Mouse (Mus musculus) kidney, postnatal 4 days (tissue): ENCODE measurements around the gene Sema5a.

Experiments
- DNase-seq, 2 experiments: peaks; one replicate each; pipeline ENCODE4 v3.0.0; 2021; ENCODE audit warnings: mixed read lengths in 2 of 2

Sema5a gene

DNA sequence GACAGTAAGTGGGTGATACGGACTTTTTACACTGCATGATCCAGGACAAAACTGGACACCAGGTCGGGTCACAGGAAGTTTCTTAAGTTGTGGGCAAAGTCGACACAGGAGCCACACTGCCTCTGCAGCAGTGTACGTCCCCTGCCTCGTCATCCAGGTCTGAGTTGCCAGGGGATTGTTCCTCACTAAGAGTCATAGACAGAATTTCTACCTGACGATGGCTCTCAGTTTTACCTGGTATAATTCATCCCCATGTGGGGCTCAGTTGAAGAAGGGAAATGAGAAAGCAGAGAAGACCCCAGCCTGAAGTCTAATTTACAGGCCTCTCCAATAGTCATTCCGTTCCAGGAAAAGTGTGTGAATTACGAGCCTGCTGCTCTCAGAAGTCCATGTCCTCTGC, 66.2 kb downstream of the Sema5a start:
- no peak for DNase-seq

DNA sequence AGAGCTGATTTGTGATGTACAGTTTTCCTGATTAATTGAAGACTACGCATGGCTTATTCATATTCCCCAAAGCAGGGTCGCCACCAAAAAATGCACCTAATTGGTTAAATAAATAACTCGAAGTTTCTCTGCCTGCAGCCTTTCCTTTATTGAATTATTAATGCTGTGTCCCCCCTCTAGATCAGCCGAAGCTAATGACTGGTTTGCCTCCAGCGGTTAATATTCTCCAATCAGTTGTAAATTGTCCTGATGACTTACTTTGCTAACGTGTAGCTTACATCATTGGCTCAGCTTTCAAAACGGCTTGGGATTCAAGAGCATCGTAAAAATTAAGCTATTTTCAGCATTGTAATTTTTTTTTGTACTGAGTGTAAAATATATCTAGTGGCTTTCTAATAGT, 66.7 kb downstream of the Sema5a start:
- no peak for DNase-seq

DNA sequence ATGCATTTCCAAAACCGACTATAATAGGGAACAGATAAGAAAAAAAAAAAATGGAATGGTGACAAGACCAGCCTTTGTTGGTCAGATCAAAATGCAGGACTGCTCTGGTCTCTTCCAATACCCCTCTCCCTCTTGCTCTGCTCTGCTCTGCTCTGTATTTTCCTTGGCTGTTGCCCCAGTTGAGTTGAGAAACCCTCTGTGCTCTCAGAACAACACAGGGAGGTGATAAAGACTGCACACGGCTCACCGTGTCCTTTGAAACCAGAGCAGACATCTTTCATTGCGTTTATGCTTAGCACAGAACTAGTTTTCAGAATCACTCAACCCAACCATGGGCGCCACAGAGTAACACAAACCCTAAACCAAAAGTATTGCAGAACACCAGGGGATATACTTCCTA, 72.5 kb downstream of the Sema5a start:
- DNase-seq: no peak

DNA sequence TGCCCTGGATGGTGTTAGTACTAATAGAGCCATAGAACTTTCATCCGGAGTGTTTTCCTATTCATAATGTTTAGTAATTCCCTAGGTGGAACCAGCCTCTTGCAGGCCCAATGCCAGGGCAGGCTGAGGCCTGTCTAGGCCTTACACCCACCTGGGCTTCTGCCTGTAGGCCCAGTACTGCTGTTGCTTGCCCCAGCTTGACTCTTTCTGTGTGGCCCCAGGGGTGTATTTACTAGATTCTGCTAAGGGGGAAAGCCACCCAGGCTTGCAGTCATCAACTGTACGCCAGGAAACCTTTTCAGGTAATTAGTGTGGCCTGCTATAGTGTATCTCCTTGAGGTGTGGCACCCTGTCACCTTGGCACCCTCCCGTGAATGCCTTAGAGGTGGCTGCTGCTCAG, 76.1 kb downstream of the Sema5a start:
- DNase-seq: no peak

DNA sequence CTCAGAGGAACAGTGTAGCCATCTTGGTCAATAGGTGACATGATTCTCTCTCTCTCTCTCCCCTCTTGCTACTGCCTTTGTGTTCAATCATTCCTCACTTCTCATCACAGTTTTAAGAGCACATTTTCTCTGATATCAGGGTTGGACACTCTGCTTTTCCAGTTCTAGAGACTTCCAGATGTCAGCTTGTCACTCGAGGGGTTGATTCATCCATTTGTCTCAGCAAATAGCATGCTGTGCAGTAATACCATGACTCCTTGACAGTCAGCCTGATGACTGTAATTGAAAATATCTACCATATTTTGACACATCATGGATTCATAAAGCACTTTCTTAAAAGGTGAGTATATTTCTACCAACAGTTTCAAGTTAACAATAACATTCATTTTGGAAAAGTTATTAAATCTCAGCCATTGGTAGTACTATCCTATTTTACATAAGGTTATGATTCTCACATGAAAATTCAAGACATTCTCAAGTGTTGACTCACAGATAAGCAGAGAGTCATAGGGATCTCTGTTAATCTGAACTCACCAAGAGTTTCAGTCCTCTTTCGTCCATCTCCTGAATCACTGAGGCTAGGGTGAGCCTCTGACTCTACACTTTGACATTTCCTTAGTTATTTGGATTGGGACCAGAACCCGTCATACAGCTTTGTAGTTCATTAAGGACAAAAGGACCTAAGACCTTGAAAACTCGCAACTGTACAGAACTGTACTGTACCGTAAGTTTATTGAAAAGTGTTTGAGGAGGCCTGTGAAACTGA, 78.0 kb downstream of the Sema5a start:
- no peak for DNase-seq

DNA sequence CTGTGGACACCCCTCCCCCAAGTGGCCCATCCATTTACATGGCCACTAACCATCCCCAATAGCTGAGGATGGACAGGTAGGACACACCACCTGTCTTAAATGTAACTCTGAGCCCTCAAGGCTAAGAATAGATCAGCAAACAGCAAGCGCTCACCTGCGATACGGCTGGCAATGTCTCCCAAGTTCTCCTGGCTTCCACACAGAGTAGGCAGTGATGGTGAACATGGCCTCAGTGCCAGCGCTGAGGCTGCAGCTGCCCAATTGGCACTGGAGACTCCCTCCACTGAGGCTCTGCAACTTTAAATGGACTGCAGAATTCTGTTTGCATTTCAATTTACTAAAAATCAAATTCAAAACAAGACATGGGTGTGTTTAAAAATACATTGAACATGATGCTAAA, 78.6 kb downstream of the Sema5a start:
- no peak for DNase-seq

DNA sequence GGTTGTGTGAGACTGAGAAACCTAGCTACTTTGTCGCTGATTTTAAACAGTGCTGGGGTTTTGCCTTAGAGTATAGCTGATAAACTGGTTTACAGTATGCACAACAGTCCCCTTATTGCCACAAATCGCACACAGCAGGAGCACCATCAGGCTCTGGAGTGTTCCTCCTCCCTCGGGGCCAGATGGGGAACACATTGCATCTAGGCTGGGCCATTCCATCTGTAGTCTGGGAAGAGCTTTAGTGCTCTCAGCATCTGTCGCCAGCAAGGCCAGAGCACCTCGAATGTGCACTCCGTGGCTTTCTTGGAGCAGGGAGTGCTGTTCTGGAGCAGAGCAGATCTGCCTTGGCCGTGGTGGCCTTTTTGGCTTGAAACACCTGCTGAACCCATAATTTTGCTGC, 79.5 kb downstream of the Sema5a start:
- no peak for DNase-seq

DNA sequence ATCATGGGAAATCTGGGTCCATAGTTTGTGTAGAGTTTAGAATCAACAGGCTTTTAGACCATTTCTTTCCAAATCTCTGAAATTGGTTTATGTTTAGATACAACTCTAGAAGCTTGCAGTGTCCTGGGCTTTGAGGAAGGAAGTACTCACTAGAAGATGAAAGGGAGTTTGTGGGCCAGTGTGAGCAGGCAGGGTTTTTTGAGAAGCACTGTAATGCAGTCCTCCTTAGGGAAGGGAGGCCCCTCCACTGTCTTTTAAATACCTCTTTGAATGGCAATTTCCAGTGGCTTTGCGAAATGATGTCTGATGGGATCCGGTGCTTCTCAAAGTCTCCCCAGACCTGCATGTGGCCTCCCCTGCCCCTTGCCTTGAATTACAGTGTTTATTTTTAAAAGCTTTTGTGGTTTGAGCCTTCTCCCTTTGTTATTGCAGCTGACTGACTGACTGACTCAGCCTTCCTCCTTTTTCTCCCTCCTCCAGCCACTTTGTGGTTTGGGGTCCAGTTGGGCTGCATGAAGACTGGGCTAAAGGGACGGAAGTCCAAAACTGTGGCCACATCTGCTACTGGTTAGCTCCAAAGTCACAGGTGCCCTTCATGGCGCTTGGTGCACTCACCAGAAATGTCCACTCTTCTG, 83.9 kb downstream of the Sema5a start:
- DNase-seq: no peak

DNA sequence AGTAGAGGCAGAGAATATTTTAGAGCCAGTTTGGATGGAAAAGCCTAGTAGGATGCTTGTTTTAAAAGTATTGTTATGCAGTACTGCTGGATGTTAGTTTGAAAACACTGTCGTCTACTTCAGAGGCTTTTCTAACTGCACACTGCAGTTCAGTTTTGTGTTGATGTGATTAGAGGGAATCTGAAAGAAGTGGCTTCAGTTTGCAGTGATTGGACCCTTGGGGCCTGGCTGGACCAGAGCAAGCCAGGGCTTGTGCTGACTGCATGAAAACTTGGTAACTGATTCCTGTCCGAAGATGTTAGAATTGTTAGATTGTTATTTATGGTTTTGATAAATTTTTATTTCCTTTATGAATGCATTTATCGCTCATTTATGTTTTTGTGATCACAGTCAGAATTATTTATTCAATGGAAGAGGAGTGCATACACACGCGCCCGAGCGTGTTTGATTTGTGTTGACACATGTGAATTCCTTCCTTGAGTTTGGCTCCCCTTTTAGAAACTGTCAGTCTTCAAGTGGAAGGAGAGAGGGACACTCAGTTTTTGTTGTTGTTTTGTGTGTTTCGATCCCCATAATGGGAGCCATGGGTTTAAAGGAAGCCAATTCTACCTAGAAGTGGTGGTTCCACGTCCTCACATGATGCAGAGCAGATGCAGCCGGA, 85.2 kb downstream of the Sema5a start:
- no peak for DNase-seq

DNA sequence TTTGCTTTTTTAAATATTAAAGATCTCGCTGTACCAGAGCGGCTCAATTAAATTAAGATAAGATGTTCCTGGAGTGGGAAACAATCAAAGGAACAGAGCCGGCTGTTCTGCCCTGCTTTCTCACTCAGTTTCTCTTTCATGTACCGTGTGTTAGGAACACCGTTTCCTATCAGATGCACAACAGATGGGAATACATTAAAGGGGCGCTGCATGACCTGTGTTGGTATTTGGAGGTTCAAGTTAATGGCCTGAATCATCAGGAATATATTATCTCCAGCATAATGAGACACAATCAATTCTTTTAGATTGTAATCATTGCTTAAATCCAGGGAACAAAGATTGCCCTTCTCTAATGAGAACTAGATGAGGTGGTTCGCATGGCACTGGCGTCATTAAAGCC, 85.8 kb downstream of the Sema5a start:
- DNase-seq: no peak

DNA sequence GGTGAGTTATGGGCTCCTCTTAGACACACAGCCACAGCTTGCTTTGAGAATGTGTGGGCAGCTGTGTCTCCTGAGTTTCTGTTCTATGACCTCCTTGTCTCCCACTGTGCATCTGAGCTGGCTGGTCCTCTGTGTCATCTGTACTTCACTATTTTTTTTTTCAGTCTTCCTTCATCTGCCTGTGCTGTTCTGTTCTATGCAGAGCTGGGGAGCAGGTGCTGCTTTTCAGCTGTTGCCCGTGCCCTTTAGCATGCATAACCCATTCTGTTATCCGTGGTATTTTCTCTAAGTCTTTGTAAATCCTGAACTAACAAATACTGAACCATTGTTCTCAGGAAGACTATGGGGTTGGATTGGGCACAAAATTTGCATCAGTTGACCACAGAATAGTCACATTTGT, 86.4 kb downstream of the Sema5a start:
- DNase-seq: no peak

DNA sequence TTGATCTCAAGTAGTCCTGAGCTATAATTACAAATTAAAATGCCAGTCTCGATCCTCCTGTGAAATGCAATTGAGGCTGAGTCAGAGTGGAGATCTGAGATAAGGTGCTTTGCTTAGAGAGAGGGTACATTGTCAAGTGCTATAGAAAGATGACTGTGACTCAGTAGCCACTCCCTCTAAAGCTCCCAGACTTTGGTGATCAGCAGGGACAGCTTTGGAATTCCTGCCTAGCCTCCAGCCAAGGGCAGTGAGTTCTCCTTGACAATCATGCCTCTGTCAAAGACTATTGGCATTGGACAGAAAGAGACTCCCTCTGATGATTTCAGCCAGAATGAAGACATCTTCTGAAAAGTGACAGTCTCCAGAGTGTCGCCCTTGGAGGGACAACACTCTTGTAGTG, 88.8 kb downstream of the Sema5a start:
- DNase-seq: no peak

DNA sequence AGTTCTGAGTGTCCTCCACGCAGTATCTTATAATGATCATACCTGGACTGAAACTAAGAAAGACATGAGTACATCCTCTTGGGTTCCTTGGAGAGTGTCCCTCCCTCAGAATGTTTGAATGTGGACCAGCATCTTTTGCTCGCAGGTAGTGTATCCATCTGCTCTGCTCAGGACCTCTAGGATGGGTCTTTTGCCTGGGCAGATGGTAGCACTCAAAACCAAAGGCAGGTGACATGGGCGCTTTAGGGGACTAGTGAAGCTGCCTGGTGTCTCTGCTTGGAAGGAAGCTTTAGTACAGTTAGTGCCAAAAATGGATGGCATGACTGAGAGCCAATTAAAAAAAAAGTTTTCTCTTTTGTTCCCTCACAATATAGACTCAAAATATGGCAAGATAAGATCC, 93.2 kb downstream of the Sema5a start:
- no peak for DNase-seq

DNA sequence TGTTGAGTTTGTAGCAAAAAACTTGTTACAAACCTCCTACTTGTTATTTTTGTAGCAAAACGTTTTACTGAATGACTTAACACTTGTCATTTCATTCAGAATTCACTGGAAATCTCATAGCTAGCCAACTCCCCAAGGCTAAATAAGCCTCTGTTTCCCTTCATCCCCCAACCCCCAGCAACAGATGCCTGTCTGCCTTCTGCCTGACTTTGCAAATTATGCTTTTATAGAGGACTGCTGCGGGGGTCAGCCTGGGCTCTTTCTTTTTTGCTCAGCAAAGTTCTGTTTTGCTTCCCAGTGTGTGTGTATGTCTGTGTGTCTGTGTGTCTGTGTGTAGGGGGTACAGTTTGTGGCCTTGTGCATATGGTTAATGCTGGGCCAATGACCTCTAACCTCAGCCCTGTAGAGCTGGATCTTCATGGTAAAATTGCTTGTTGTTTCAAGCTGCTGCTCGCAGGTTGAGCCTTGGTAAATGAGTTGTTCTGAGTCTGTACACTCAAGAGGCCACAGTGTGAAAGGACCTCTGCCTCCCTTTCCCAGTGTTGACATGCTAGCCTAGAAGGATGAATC, 94.2 kb downstream of the Sema5a start:
- no peak for DNase-seq

DNA sequence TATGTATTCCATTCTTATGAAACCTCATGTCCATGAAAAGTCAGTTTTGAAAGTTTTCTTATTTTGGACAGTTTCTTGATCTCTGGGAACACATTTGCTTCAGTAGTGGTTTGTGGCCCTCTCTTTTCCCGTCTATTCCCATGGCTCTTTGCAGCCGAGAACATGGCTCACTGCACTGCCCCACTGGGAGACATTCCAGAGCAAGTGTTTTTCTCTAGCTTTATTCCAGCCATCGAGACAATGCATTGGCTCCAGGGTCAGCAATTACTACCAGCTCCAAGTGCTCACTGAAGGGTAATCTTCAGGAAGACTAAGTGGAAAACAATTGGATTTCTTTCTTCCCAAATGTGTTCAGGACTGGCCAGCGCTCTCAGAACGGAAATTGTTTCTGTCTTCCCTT, 94.8 kb downstream of the Sema5a start:
- no peak for DNase-seq

DNA sequence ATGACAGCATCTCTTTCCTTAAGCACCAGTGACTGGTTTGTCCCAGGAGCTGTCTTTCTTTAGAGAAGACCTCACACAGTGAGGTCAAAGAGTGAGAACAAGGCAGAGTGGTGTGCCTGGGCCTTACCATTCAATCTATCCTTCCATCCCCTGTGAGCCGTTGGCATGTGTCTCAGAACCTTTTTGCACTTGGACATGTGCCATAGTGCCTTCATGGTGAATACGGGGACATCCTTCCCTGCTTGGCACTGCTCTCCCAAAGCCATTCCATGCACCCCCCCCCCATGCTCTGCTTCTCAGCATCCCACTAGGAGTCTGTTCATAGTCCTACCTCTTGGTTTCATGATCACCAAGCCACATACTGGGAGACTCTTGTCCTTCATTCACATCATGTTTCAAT, 96.8 kb downstream of the Sema5a start:
- DNase-seq: no peak

DNA sequence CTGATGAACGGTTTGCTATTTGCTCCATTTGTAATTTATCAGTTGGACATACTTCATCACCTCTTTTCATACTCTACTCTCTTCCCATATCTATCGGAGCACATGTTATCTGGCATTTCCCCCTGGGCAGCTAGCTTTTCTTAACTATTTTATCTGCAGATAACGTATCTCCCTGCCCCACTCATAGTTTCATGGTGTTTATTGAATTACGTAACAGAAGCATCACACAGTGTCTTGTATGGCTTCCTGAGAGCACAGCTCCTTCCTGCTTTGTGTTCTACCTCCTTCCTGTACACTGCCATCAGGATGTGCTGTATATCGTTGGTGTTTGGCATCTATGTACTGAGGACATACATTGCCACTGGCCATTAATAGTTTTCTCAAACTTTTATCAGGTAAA, 98.9 kb downstream of the Sema5a start:
- no peak for DNase-seq

DNA sequence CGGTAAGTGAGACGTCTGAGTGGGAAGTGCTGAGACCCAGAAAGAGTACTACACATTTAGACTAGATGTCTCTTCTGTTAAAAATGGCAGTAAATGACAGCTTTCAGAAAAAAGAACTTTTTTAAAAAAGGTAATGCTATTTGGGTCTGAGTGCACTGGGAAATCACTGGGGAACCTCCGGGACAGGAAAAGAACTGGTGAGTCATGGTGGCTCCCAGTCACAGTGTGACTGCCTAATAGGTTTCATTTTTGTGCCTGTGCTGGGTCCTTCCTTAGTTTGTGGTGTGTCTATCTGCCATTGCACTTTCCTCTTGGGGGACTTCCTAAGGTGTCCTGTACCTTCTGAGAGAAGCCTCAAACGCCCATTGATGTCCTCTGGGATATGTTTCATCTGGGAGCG, 102.7 kb downstream of the Sema5a start:
- no peak for DNase-seq

DNA sequence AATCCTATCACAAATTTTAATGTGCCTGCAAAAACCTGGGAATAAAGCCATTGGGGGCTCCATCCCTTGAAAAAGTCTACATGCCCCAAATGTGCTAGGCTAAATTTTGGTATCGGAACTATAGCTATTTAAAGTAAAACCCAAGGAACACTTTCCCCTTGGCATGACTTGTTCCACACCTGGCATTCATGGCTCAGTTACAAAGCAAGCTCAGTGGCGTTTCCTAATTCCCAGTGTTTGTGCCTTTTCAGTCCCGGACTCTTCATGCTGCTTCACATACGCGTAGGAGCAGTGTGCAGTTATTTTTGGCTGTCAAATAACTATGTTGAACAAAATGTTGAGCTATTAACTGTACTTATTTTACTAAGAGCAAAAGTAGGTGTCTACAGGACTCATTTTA, 104.7 kb downstream of the Sema5a start:
- DNase-seq: no peak

DNA sequence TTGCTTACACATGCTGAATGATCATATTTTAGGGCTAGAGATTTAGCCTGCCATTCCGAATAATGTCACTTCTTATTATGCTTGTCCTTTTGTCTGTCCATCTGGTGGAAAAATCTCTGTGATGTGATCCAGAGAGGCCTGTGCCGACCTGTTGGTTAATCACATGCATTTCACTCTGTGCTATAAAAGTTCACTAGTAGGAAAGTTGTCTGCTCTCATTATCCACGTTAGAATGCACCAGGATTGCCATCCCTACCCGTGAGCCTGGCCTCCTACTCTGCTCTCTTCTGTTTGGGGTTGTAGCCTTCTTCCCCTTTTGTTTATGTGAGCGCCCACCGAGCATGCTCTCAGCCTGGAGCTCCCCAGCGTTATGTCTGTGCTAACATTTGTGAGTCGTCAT, 108.4 kb downstream of the Sema5a start:
- no peak for DNase-seq

DNA sequence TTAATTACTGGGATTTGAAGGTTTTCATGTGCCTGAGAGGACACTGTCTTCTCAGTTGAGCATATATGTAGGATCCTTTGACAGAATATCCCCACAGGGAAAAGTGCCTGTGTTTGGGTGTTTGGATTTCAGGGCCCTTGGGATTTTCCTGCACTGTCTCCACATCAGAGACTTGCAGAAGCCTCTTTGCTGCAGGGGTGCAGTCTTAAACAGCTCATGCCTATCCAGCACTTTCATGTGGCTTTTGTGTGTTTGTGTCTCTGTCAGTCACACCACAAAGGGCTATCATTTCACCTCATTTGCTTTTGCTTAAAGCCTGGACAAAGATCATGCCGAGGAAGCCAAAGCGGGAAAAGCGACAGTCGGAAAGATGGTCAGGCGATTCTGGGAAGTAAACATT, 108.9 kb downstream of the Sema5a start:
- DNase-seq: no peak

DNA sequence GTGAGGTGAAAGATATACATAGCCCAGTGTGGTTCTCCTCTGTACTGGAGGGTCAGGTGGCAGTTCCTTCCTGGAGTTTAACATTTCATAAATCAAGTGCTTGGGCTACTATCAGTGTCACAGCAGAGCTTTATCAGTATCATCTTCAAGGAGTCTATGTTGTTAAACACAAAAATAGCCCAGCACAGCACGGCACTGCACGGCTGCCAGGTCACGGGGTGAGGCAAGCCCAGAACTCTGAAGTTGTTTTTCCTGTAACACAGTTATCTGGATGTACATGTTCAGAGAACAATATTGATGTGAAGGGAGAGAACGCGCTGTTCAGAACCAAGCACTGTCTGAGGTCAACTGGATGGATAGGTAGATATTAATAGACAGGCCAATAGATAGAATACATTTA, 112.2 kb downstream of the Sema5a start:
- DNase-seq: no peak

DNA sequence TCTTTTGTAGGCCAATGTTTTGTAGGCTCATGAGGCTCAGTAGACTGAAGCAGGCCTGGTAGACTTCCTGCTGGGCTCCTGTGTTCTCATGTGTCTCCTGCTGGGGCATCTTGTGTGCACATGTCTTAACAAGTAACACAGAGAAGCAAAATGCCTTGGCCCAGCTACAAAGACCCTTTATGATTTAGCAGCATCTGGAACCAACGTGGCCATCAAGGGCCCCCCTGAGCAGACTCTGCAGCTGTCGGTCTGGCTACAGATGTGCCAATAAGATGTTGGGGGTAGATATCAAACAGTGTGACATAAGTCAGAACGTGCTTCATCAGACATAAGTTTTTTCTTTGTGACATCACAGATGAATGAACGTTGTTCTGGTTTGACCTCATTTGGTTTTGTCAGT, 123.2 kb downstream of the Sema5a start:
- no peak for DNase-seq

DNA sequence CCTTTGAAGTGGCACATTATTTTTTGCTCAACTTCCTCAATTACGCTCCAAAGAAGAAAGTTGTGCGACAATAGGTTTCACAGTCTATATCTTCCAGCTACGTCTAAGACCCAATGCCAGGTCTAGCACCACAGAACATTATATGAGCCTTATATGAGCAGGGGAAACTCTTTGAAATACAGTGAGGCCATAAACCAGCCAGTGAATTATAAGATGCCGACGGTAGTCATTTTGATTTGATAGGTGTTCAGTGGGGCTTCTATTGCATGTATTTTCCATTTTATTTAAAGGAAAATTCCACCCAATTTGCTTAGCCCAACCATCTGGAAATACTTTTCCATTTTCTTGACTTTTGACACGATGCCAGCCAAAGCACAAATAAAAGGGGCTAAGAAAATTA, 126.3 kb downstream of the Sema5a start:
- no peak for DNase-seq
